Mouse (Mus musculus) kidney, postnatal 0 days (tissue): Measurements from ENCODE around the gene Ostm1. TPM values are rescaled to one million over a fixed set of nuclear protein-coding genes. Genes with fewer than 3 reads are reported as not detected.

Source experiments
- ATAC-seq: fragments of 200-750 bp; cut with Nextera tagmentation; replicated peaks from 2 replicates; pipeline ENCODE4 v1.8.0; 2017; ENCODE audit warnings: low read depth, moderate number of reproducible peaks, moderate TSS enrichment, moderate library complexity; ENCODE audit not compliant: low FRiP score
- DNase-seq: peaks from one replicate; pipeline ENCODE4 v3.0.0-alpha.2; 2016; ENCODE audit warnings: low spot score
- H3K27ac ChIP-seq: fragments of 300-500 bp; sonication (generic); 2 replicates; pipeline ENCODE4 v1.5.1; 2014; ENCODE audit warnings: mild to moderate bottlenecking
- H3K27me3 ChIP-seq: fragments of 300-500 bp; sonication (generic); 2 replicates; pipeline ENCODE4 v1.6.1; 2014; ENCODE audit warnings: low read length, mixed read lengths; ENCODE audit not compliant: insufficient read depth
- H3K36me3 ChIP-seq: fragments of 300-500 bp; sonication (generic); 2 replicates; pipeline ENCODE4 v1.6.1; 2014; ENCODE audit warnings: low read length, mixed read lengths; ENCODE audit not compliant: insufficient read depth
- H3K4me1 ChIP-seq: fragments of 300-500 bp; sonication (generic); replicated peaks from 2 replicates; pipeline ENCODE4 v1.6.1; 2014; ENCODE audit warnings: antibody characterized with exemption, low read length, mixed read lengths; ENCODE audit not compliant: insufficient read depth
- H3K4me2 ChIP-seq: fragments of 300-500 bp; sonication (generic); 2 replicates; pipeline ENCODE4 v1.6.1; 2014; ENCODE audit warnings: mild to moderate bottlenecking, low read length, moderate library complexity, mixed read lengths
- H3K4me3 ChIP-seq: fragments of 300-500 bp; sonication (generic); replicated peaks from 2 replicates; pipeline ENCODE4 v1.5.1; 2014; ENCODE audit warnings: low read depth, low read length
- H3K9ac ChIP-seq: fragments of 300-500 bp; sonication (generic); 2 replicates; pipeline ENCODE4 v1.6.1; 2014; ENCODE audit warnings: low read depth, low read length
- H3K9me3 ChIP-seq: fragments of 300-500 bp; sonication (generic); replicated peaks from 2 replicates; pipeline ENCODE4 v1.6.1; 2016; ENCODE audit warnings: low read length, inconsistent platforms, mixed read lengths
- CTCF ChIP-seq: IDR thresholded peaks from 2 replicates; pipeline ENCODE4 v1.5.1; 2016; ENCODE audit warnings: antibody characterized with exemption, low read depth, mild to moderate bottlenecking, moderate library complexity
- WGBS: fragments of 180-500 bp; shearing (Covaris S2); extraction: QIAGEN DNeasy Blood & Tissue Kit; methylation state at CpG from one replicate; pipeline ENCODE4 v1.1.7; 2014; 5-methylcytosine and 5-hydroxymethylcytosine counted together
- polyA plus RNA-seq: library from polyadenylated mRNA; unstranded; fragments of >200 nt; fragmentation: Nextera tagmentation; extraction: Ambion mirVana; gene quantifications from 2 replicates; pipeline ENCODE4 v1.2.1, GENCODE M21; 2015

Gene Ostm1
- polyA plus RNA-seq, 1 experiment from 2014 or later: 26.6 TPM

GRCm38 (mm10) chr10:42585596-42586305 lies 2.1 kb downstream of the Ostm1 start:
- H3K4me2 ChIP-seq: no peak overlapping the region
- no peaks in the 10 kb centered on the region for H3K36me3 ChIP-seq
- H3K27ac ChIP-seq: no peak overlapping the region
- TF ChIP-seq CTCF: no peak
- WGBS: 3% methylated on average over 22 of the region's 22 CpGs
- no peak overlapping the region for H3K4me3 ChIP-seq
- H3K27me3 ChIP-seq: peaks cover 89% of the 10 kb centered on the region
- ATAC-seq (no peak), DNase-seq (no peak)
- H3K9me3 ChIP-seq: no peaks in the 10 kb centered on the region
- H3K9ac ChIP-seq: no peak overlapping the region
- no peaks in the 10 kb centered on the region; the same call in 1 of the 2 replicates for H3K4me1 ChIP-seq

- H3K27ac ChIP-seq: no peak overlapping the region
- no peaks in the 10 kb centered on the region for H3K36me3 ChIP-seq
Observed at GRCm38 (mm10) chr10:42587961-42588750, 4.5 kb downstream of the Ostm1 start.

GRCm38 (mm10) chr10:42589505-42589904 lies 5.9 kb downstream of the Ostm1 start:
- H3K27me3 ChIP-seq: peaks cover 92% of the 10 kb centered on the region
- no peaks in the 10 kb centered on the region for H3K36me3 ChIP-seq
- no peak for TF ChIP-seq CTCF
- H3K4me2 ChIP-seq: no peak overlapping the region
- H3K4me3 ChIP-seq: no peak overlapping the region
- WGBS: 2% methylated on average over 5 of the region's 5 CpGs
- no peak overlapping the region for H3K27ac ChIP-seq
- no peaks in the 10 kb centered on the region for H3K9me3 ChIP-seq
- no peak overlapping the region for H3K9ac ChIP-seq
- DNase-seq (no peak), ATAC-seq (no peak)
- no peaks in the 10 kb centered on the region; the same call in 1 of the 2 replicates for H3K4me1 ChIP-seq

More at GRCm38 (mm10) chr10:42587961-42588750, 4.5 kb downstream of the Ostm1 start:
- Histone ChIP-seq H3K4me1 (no peaks in the 10 kb centered on the region; the same call in 1 of the 2 replicates), H3K9ac (no peak overlapping the region), H3K4me3 (no peak overlapping the region), H3K27me3 (peaks cover 92% of the 10 kb centered on the region), H3K4me2 (no peak overlapping the region), H3K9me3 (no peaks in the 10 kb centered on the region)
- DNase-seq (no peak), ATAC-seq (no peak)
- WGBS: 4% methylated on average over 8 of the region's 8 CpGs
- TF ChIP-seq CTCF: no peak

- Histone ChIP-seq H3K9me3 (no peaks in the 10 kb centered on the region), H3K4me3 (no peak overlapping the region), H3K9ac (no peak overlapping the region), H3K4me1 (no peaks in the 10 kb centered on the region; the same call in 1 of the 2 replicates), H3K4me2 (no peak overlapping the region), H3K27ac (no peak overlapping the region), H3K36me3 (no peaks in the 10 kb centered on the region), H3K27me3 (peaks cover 88% of the 10 kb centered on the region)
- WGBS: 2% methylated on average over 19 of the region's 19 CpGs
- ATAC-seq (no peak), DNase-seq (no peak)
- no peak for TF ChIP-seq CTCF
Observed at GRCm38 (mm10) chr10:42590261-42591184, 6.9 kb downstream of the Ostm1 start.

DNA sequence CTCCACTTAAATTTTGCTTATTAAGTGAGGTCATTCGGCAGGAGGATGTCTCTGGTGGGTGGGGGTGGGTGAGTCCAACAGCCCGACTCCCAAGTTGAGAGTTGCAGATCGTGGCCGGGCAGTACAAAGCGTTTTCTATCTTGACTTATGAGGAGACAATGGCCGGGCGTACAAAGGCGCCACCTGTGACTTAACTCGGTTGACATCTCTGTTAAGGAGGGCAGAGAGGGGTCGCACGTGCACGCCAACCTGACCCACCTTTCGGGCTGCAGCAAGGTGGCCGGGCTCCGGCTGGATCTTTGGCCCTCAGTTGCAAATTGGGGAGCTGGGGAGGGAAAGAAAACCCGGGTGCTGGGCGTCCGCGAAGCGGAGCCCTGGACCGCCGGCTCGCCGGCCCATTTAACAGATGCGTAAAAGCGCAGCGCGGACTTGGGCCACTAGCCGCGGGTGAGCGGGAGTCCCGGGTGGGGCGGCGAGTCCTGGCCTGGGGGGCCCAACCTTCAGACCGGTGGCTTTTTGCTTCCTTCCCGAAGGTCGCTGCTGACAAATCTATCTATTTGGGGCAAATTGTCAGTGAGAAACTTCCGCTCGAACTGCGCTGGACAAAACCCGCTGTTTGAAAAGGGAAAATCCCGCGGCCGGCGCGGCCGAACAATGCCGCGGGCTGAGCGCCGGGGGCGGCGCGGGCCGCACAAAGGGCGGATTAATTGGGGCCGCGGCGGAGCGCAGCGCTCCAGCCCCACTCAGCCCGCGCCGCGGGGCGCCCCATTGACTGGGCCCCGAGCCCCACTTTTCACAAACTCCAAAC lies 7.8 kb downstream of the Ostm1 start:
- peak overlapping the region; percentile 28 for H3K4me3 ChIP-seq
- peaks cover 84% of the 10 kb centered on the region for H3K27me3 ChIP-seq
- ATAC-seq: no peak
- H3K9ac ChIP-seq: no peak overlapping the region
- peak overlapping the region; percentile 52 for H3K4me2 ChIP-seq
- no peaks in the 10 kb centered on the region for H3K36me3 ChIP-seq
- no peaks in the 10 kb centered on the region for H3K9me3 ChIP-seq
- DNase-seq: no peak
- WGBS: 1% methylated on average over 67 of the region's 67 CpGs
- no peak for TF ChIP-seq CTCF
- no peaks in the 10 kb centered on the region; the same call in 1 of the 2 replicates for H3K4me1 ChIP-seq
- H3K27ac ChIP-seq: no peak overlapping the region
